In genomic region chr1:23099791-23100190, GRCm38 (mm10) we compare ENCODE assay signal across 21 mouse cellular contexts. TPM values are rescaled to one million over a fixed set of nuclear protein-coding genes. Genes with fewer than 3 reads are reported as not detected.
"Had no signal": no experiment of that assay in that cellular context is flagged by ENCODE, and none has a peak within 500 bp of the region (broad histone marks: within the 10 kb centered on the region; RNA-seq: fewer than 3 reads in every experiment).

No protein-coding gene starts in this region.

- H3K4me3 ChIP-seq: layer of hippocampus, adult 2 months; limb, embryonic 12.5 days; midbrain, embryonic 13.5 days had no signal

- H3K9ac ChIP-seq: limb, embryonic 12.5 days; liver, embryonic 14.5 days; midbrain, embryonic 13.5 days had no signal

- H3K27ac ChIP-seq: kidney, postnatal 0 days; layer of hippocampus, adult 2 months; limb, embryonic 12.5 days; liver, embryonic 14.5 days; midbrain, embryonic 13.5 days; stomach, postnatal 0 days had no signal

- DNase-seq: kidney, postnatal 36 days; liver; lung, adult 18-20 months; lung, postnatal 36 days; right cerebral cortex, adult 18-20 months; right cerebral cortex, postnatal 25 days; thymus, adult 18-20 months; thymus, postnatal 14 days had no signal

- H3K27me3 ChIP-seq: limb, embryonic 12.5 days; midbrain, embryonic 13.5 days had no signal

- H3K4me1 ChIP-seq: limb, embryonic 12.5 days; midbrain, embryonic 13.5 days had no signal

- H3K36me3 ChIP-seq: limb, embryonic 12.5 days; midbrain, embryonic 13.5 days had no signal

- ATAC-seq: lung, postnatal 0 days; midbrain, embryonic 13.5 days had no signal

- H3K4me2 ChIP-seq: limb, embryonic 12.5 days; midbrain, embryonic 13.5 days had no signal

- H3K9me3 ChIP-seq: midbrain, embryonic 13.5 days had no signal

RNA-seq across cellular contexts. Expression of gene 4933415F23Rik, which starts 2.3 kb away (rescaled TPM):
- total RNA-seq: layer of hippocampus, adult 2 months; layer of hippocampus, postnatal 10 days; left cerebral cortex, postnatal 36 days; megakaryocyte progenitor cell, adult 5-6 weeks had no signal
- polyA plus RNA-seq: kidney, postnatal 0 days; limb, embryonic 12.5 days; liver, embryonic 14.5 days; lung, postnatal 0 days; midbrain, postnatal 0 days; neural tube, embryonic 14.5 days; small intestine, adult 2 months; stomach, postnatal 0 days had no signal
